Mouse (Mus musculus) activated CD4-positive, CD25-positive, alpha-beta regulatory T cell, adult 4 months (primary cell): ENCODE data around the gene Pisd. TPM values are rescaled to one million over a fixed set of nuclear protein-coding genes. Genes with fewer than 3 reads are reported as not detected.
"Not testable (repeated sequence)": the region's sequence is repeated elsewhere in the genome, so short reads cannot be mapped to it uniquely, and the experiment has no call there.

Source experiments
- ATAC-seq: one replicate; pipeline ENCODE4 v1.8.0; 2017
- polyA plus RNA-seq, 2 experiments: library from polyadenylated mRNA; unstranded; fragments of 100-300 nt; shearing (Covaris generic); gene quantifications; one replicate each; pipeline ENCODE4 v1.2.1; 2017

Pisd gene
- polyA plus RNA-seq, 2 experiments from 2014 or later, result 61.6 to 72.1 TPM

- ATAC-seq, result no peak
These were observed 39.5 kb downstream of the Pisd start for GRCm38 (mm10) chr5:32745705-32746655.

DNA sequence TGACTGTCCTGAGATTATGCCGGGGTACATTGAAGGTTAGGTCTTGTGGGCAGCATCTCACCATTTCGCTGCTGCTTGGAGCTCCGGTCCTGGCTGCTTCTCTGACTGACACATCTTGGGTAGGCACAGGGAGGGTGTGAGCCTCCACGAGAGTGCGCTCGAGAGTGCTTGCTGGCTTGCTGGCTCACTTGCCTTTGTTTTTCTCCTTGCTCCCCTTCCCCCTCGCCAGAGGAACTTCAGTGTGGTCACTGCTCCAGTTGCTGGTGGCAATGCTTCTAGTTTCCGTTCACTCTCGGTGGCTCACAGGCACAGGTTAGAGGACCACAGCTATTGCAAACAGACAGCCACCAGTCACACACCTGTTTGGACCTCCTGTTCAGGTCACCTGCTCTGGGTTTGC lies 43.3 kb downstream of the Pisd start:
- ATAC-seq, result no peak

DNA sequence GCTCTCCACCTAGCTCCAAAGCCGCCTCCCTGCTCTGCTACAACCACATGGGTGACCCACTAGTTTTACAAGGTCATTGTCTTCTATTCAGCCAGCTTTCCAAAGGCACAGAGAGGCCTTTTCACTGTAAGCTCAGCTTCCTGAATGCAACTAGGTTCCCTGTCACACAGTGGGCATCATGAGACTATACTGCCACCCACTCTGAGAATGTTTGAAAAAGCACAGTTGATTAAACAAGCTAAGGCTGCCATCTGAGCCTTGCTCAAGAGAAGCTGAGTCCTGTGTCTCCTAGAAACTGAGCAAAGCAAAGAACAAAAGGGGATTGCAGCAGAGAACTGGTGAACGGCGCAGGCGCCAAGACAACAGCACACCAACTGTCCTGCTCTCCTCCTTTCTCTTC lies 44.1 kb downstream of the Pisd start:
- peak; percentile 36 for ATAC-seq

GRCm38 (mm10) chr5:32740850-32741249 lies 44.6 kb downstream of the Pisd start:
- ATAC-seq, result not testable (repeated sequence)

DNA sequence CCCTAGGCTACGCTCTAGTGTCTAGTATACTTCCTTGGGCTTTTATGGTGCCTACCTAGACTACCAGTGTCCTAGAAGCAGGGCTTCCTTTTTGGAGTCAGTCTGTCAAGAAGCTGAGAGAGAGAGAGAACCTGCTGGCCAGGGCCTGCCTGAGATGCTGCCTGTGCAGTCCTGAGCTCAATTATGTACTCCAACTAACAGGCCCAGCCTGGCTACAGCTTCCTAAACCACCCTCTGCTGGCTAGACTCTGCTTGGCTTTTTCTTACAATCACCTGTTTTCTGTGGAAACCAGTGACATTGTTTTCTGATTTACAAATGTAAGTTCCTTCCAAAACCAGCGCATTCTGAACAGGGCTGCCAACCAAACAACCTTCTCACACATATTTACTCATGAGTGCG lies 45.3 kb downstream of the Pisd start:
- peak; percentile 61 for ATAC-seq

DNA sequence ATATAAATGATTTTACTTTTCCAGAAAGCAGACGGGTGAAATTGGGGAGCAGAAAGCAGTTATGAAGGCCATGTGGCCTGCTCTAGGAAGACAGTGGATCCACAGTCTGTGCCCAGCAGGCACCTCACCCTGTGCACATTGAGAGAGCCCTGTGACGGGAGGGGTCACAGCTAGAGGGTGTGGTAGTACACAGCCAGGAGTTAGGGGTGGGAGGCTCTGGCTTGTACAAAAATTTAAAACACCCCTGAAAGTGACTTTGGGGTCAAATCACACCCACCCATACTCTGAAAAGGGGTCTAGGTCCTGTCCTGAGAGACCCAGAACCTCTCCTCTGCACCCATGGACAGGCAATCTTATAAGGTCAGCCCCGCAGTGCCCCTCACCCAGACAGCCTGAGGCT lies 48.7 kb downstream of the Pisd start:
- not testable (repeated sequence) for ATAC-seq

GRCm38 (mm10) chr5:32735779-32736178 lies 49.7 kb downstream of the Pisd start:
- no peak for ATAC-seq

- ATAC-seq, result not testable (repeated sequence)
These were observed 51.6 kb downstream of the Pisd start for GRCm38 (mm10) chr5:32733892-32734291.

DNA sequence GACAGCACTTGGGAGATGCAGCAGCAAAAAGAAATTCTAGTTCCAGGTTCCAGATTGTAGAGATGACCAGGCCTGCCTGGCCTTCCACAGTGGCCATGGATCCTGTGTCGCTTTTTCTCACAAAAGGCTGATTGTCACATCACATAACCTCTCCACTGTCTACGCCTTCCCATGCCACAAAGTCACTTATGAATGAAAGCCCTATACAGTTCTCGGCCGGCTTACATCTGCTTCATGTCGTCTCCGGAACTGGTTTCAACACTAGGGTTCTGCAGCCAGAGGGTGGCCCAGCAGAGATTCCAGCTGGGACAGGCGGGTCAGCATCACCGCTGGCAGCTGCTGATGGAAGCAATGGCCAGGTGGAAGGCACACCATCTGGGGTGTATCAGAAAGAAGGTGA lies 56.6 kb downstream of the Pisd start:
- ATAC-seq, result peak; percentile 67

DNA sequence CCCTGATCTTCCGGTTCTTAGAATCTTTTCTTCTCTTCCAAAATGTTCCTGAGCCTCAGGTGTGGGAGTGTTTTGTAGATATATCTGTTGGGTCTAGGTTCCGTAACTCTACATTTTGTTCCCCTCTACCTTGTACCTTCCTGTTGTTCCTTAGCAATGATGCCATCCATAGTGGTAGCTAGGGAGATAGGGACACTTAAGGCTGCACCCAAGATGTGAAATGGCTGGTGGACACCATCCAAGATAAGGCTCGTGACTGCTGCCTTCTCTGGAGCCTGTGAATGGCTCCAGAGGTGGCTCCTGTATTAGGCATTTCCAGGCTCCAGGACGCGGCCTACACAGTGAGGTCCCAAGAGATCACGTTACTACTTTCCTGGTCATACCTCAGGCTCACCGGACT lies 57.1 kb downstream of the Pisd start:
- ATAC-seq, result no peak

DNA sequence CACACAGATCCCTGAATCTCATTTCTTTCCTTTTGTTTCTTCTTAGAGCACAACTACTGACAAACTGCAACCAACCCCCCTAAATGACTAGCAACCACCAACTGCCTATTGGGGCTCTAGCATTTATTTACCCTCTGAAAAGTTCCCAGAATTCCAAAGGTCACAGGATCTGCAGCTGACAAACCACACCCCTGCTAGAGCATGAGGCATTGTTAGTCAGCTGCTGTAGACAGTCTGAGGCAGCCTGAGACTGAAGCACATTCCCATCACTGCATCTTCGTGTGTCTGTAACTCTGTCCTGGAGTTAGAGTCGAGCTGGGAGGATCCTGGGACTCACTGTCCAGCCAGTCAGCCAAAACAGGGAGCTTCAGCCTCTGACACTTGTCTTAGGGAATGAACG lies 60.0 kb downstream of the Pisd start:
- ATAC-seq, result peak; percentile 70

DNA sequence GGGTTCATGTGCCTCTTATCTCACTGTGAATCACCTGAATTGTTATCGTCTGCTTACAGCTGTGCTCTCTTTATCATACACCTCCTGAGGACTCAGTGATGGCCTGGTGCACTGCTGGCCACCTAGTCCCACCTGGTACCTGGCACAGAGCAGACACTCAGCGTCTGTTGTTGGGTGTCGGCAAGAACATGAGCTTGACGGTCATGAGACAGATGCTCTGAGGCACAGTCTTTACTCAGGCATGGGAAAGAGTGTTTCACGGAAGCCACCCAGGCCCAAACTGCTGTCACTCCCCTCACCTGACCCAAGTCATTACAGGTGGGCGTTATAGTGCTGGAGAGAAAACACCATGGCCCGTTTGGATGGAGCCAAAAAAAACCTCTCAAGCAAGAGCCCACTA lies 61.5 kb downstream of the Pisd start:
- ATAC-seq, result no peak

DNA sequence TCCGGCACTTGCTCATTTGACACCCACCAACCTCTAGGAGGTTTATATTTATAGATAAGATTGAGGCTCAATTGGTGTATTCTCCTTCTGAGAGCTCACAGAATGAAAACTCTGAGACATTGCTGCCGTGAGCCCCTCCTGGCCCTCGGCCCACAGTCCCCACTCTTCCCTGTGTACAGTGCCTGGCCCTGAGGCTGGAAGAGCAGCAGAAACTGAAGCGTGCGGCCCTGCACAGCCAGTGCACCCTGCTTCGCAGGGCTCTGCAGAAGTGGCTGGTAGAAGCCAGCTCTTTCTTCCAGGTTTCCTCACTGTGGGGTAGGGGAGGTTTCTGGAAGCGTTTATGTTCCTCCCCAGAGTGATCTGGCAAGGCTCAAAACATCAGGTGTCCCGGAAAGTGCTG lies 62.7 kb downstream of the Pisd start:
- not testable (repeated sequence) for ATAC-seq

GRCm38 (mm10) chr5:32722263-32722662 lies 63.2 kb downstream of the Pisd start:
- no peak for ATAC-seq

GRCm38 (mm10) chr5:32721316-32721715 lies 64.1 kb downstream of the Pisd start:
- ATAC-seq, result no peak

DNA sequence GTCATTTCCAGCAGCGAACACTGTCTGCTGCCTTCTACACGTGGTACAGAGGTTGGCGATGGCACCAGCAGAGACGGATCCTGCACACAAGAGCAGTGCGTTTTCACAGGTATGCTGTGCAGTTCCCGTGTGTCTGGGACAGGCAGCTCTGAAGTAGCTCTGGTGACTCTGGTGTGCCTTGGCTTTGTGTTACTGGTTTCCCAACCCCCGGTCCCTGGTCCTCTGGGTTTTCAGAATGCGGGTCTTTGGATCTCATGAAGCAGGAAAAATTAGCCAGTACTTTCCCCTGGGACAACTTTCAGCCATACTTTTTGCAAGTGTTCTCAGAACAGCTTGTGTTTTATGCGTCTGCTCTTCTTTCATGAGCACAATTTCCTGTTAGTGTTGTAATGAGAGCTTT lies 65.0 kb downstream of the Pisd start:
- peak; percentile 29 for ATAC-seq

DNA sequence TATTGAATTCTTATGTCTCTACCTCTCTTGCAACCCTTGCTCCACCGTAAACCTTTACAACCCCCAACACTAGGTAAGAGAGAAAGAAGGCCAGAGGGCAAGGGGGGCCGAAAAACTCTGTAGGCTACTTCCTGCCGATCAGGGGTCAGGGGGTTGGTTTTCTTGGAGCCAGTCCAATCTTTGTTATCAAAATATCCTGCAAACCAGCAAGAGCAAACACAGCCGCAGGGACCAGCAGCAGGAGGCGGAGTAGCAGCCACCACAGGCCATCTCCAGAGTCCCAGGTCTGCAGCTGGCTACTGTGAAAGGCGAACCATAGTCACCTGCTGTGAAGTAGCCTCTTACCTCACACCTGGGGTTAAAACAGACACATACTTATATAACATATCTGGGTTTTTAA lies 66.5 kb downstream of the Pisd start:
- ATAC-seq, result no peak

- no peak for ATAC-seq
These were observed 67.7 kb downstream of the Pisd start for GRCm38 (mm10) chr5:32717726-32718125.

DNA sequence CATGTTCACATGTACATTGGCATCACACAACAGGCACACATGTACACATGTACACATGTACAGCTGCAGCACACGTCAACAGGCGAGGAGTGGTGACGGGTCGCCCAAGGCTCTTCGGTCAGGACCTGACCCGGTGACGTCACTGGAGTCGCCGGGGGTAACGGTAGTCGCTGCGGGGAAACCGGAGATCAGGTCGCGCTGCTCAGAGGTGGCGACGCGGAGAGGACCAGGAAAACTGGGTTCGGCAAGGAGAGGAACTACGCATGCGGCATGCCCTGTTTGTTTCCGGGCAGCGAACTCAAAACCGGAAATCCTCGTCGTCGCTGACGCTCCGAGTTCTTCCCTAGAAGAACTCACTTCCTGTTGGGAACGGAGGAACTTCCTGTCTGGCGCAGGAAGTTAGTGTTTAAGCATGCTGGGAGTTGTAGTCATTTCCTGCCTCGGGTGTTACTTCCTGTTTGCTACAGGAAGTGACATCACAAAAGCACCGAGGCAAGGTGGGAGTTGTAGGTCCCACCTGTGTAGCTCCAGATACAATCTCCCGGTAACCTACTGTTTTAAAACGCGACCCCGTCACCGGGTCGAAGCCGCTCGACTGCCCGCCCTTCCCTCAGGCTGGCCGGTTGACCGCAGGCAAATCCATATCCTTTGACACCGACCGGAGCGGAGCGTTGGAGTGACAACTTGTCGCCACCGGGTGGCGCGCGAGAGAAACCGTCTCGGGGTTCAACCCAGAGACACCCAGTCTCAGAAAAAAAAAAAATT lies 71.6 kb downstream of the Pisd start:
- peak; percentile 90 for ATAC-seq

GRCm38 (mm10) chr5:32713042-32713702 lies 72.3 kb downstream of the Pisd start:
- peak; percentile 6 for ATAC-seq

GRCm38 (mm10) chr5:32712221-32713041 lies 73.0 kb downstream of the Pisd start:
- no peak for ATAC-seq

GRCm38 (mm10) chr5:32711485-32711884 lies 74.0 kb downstream of the Pisd start:
- ATAC-seq, result no peak
